Mouse (Mus musculus) myocyte (in vitro differentiated cells): ENCODE results near the gene Arhgef3. TPM values are rescaled to one million over a fixed set of nuclear protein-coding genes. Genes with fewer than 3 reads are reported as not detected.

ENCODE experiments used
- H3K27me3 ChIP-seq: one replicate; pipeline ENCODE4 v1.6.1; 2011; ENCODE audit not compliant: control insufficient read depth, insufficient read depth, insufficient read length
- H3K36me3 ChIP-seq: one replicate; pipeline ENCODE4 v1.6.1; 2011; ENCODE audit not compliant: control insufficient read depth, insufficient read depth
- H3K4me2 ChIP-seq: one replicate; pipeline ENCODE4 v1.6.1; 2011; ENCODE audit warnings: low read depth, control low read depth
- H3K4me3 ChIP-seq: one replicate; pipeline ENCODE4 v1.5.1; 2011; ENCODE audit warnings: mild to moderate bottlenecking, control low read depth, moderate library complexity
- H3K79me2 ChIP-seq: one replicate; pipeline ENCODE4 v1.6.1; 2011; ENCODE audit not compliant: control insufficient read depth, insufficient read depth
- H3ac ChIP-seq: one replicate; pipeline ENCODE4 v1.6.1; 2011; ENCODE audit not compliant: control insufficient read depth, insufficient read length
- CEBPB ChIP-seq: IDR thresholded peaks from 2 replicates; pipeline ENCODE4 v1.6.1; 2011; ENCODE audit warnings: mild to moderate bottlenecking, moderate library complexity; ENCODE audit not compliant: poor library complexity, insufficient read depth, severe bottlenecking
- E2F4 ChIP-seq: IDR thresholded peaks from one replicate; pipeline ENCODE4 v1.6.1; 2011; ENCODE audit warnings: mild to moderate bottlenecking, control low read depth, moderate library complexity; ENCODE audit not compliant: insufficient read depth
- MAX ChIP-seq: IDR thresholded peaks from one replicate; pipeline ENCODE4 v1.6.1; 2011; ENCODE audit warnings: low read depth, mild to moderate bottlenecking, control low read depth
- MYOD1 ChIP-seq, 3 experiments: IDR thresholded peaks; one replicate each; pipeline ENCODE4 v1.6.1; 2011; ENCODE audit warnings: control low read depth in 2 of 3, low read depth in 2 of 3, mild to moderate bottlenecking in 2 of 3, moderate library complexity in 1 of 3; ENCODE audit not compliant: insufficient read length in 2 of 3, control insufficient read depth in 1 of 3
- MYOG ChIP-seq, 3 experiments: IDR thresholded peaks; one replicate each; pipeline ENCODE4 v1.6.1; 2011; ENCODE audit warnings: control low read depth in 2 of 3, low read depth in 2 of 3, mild to moderate bottlenecking in 2 of 3; ENCODE audit not compliant: insufficient read length in 2 of 3, control insufficient read depth in 1 of 3, insufficient read depth in 1 of 3
- POLR2A ChIP-seq: IDR thresholded peaks from one replicate; pipeline ENCODE4 v1.6.1; 2011; ENCODE audit warnings: low read depth, mild to moderate bottlenecking, control low read depth, moderate library complexity; ENCODE audit not compliant: insufficient read length
- POLR2AphosphoS2 ChIP-seq: IDR thresholded peaks from one replicate; pipeline ENCODE4 v1.6.1; 2011; ENCODE audit warnings: low read depth, control low read depth; ENCODE audit not compliant: insufficient read length
- REST ChIP-seq: IDR thresholded peaks from one replicate; pipeline ENCODE4 v1.6.1; 2011; ENCODE audit warnings: mild to moderate bottlenecking, control low read depth, moderate library complexity; ENCODE audit not compliant: insufficient read depth, insufficient read length
- SRF ChIP-seq: IDR thresholded peaks from one replicate; pipeline ENCODE4 v1.6.1; 2011; ENCODE audit warnings: low read depth; ENCODE audit not compliant: control insufficient read depth, insufficient read length
- TCF12 ChIP-seq: IDR thresholded peaks from one replicate; pipeline ENCODE4 v1.6.1; 2011; ENCODE audit warnings: mild to moderate bottlenecking, control low read depth; ENCODE audit not compliant: poor library complexity, insufficient read depth, severe bottlenecking
- TCF3 ChIP-seq: IDR thresholded peaks from one replicate; pipeline ENCODE4 v1.6.1; 2011; ENCODE audit warnings: low read depth, control low read depth; ENCODE audit not compliant: insufficient read length
- USF1 ChIP-seq: IDR thresholded peaks from one replicate; pipeline ENCODE4 v1.6.1; 2011; ENCODE audit warnings: low read depth, mild to moderate bottlenecking, control low read depth, moderate library complexity
- polyA plus RNA-seq: library from polyadenylated mRNA; unstranded; fragments of >200 nt; fragmentation: generic; extraction: Trizol; gene quantifications from one replicate; pipeline ENCODE4 v1.2.1, GENCODE M21; 2012; ENCODE audit warnings: missing spikeins

Arhgef3 gene
- polyA plus RNA-seq, 1 experiment = 6.6 TPM

- H3K4me3 ChIP-seq = no peak overlapping the region
- H3K79me2 ChIP-seq = no peaks in the 10 kb centered on the region
- no peaks in the 10 kb centered on the region for H3K27me3 ChIP-seq
- no peak overlapping the region for H3ac ChIP-seq
- TF ChIP-seq USF1 = no peak
- no peak for TF ChIP-seq POLR2A
- TF ChIP-seq REST = no peak
- no peak for TF ChIP-seq MYOD1 (IDR thresholded peaks at IDR 0.05; ENCODE audit: control insufficient read depth in 1 of 3, insufficient read length in 2 of 3, low read depth in 2 of 3)
- no peak for TF ChIP-seq MYOG (IDR thresholded peaks at IDR 0.05; ENCODE audit: control insufficient read depth in 1 of 3, insufficient read depth in 1 of 3, insufficient read length in 2 of 3, low read depth in 2 of 3)
- no peak overlapping the region for H3K4me2 ChIP-seq
- no peaks in the 10 kb centered on the region for H3K36me3 ChIP-seq
Observed at GRCm38 (mm10) chr14:27166751-27167150, 52.1 kb downstream of the Arhgef3 start.

DNA sequence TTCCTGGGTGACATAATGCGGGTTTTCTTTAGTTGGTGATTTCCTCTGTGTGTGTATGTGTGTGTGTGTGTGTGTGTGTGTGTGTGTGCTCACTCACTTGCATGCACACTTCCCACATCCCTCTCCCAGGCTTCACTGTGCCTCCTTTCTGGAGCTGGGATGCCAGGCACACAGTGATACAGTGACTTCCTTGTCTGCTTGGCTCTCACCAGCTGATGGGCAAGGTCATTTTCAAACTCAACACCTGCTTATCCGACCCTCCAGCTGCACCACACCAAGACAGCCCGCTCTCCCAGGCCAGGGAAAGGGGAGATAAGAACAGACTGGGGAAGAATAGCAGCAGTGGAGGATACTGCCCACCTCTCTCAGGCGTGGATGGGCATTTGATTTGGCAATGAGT, 52.5 kb downstream of the Arhgef3 start:
- no peak overlapping the region for H3K4me2 ChIP-seq
- H3K27me3 ChIP-seq = no peaks in the 10 kb centered on the region
- no peak overlapping the region for H3ac ChIP-seq
- no peaks in the 10 kb centered on the region for H3K36me3 ChIP-seq
- H3K4me3 ChIP-seq = no peak overlapping the region
- H3K79me2 ChIP-seq = no peaks in the 10 kb centered on the region
- TF ChIP-seq MYOG (IDR thresholded peaks at IDR 0.05; ENCODE audit: control insufficient read depth in 1 of 3, insufficient read depth in 1 of 3, insufficient read length in 2 of 3, low read depth in 2 of 3) (peak in 1 of 3 experiments; percentile 21), MYOD1 (IDR thresholded peaks at IDR 0.05; ENCODE audit: control insufficient read depth in 1 of 3, insufficient read length in 2 of 3, low read depth in 2 of 3) (peak in 2 of 3 experiments; percentile 7 to 54), POLR2A (no peak)

- H3K4me2 ChIP-seq = no peak overlapping the region
- no peak overlapping the region for H3ac ChIP-seq
- no peaks in the 10 kb centered on the region for H3K79me2 ChIP-seq
- H3K27me3 ChIP-seq = no peaks in the 10 kb centered on the region
- TF ChIP-seq TCF12 (no peak), MYOD1 (IDR thresholded peaks at IDR 0.05; ENCODE audit: control insufficient read depth in 1 of 3, insufficient read length in 2 of 3, low read depth in 2 of 3) (no peak), CEBPB (no peak), POLR2AphosphoS2 (no peak), POLR2A (no peak), E2F4 (no peak), REST (no peak), TCF3 (no peak), SRF (no peak), MAX (no peak), MYOG (IDR thresholded peaks at IDR 0.05; ENCODE audit: control insufficient read depth in 1 of 3, insufficient read depth in 1 of 3, insufficient read length in 2 of 3, low read depth in 2 of 3) (no peak), USF1 (no peak)
- H3K36me3 ChIP-seq = no peaks in the 10 kb centered on the region
- no peak overlapping the region for H3K4me3 ChIP-seq
Observed at GRCm38 (mm10) chr14:27168387-27168786, 53.7 kb downstream of the Arhgef3 start.

DNA sequence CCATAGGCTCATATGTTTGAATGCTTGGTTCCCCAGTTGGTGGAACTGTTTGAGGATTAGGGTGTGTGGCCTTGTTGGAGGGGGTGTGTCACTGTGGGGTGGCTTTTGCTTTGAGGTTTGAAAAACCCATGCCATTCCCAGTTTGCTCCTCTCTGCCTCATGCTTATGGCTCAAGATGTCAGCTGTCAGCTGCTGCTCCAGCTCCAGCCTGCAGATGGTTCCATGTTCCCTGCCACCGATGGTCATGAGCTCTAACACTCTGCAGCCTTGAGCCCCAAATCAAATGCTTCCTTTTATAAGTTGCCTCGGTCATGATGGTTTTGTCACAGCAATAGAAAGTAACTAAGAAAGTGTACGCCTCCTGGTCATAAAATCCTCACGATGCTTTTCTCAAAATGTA, 54.6 kb downstream of the Arhgef3 start:
- Histone ChIP-seq H3K4me2 (no peak overlapping the region), H3K79me2 (no peaks in the 10 kb centered on the region), H3K27me3 (no peaks in the 10 kb centered on the region), H3ac (no peak overlapping the region), H3K4me3 (no peak overlapping the region), H3K36me3 (no peaks in the 10 kb centered on the region)
- TF ChIP-seq MYOG (IDR thresholded peaks at IDR 0.05; ENCODE audit: control insufficient read depth in 1 of 3, insufficient read depth in 1 of 3, insufficient read length in 2 of 3, low read depth in 2 of 3) (peak; percentile 38 to 86 (median 62)), POLR2A (no peak), TCF12 (peak; percentile 1), TCF3 (no peak), MAX (no peak), MYOD1 (IDR thresholded peaks at IDR 0.05; ENCODE audit: control insufficient read depth in 1 of 3, insufficient read length in 2 of 3, low read depth in 2 of 3) (peak in 2 of 3 experiments; percentile 78 to 82), E2F4 (no peak)

GRCm38 (mm10) chr14:27170421-27170820, 55.7 kb downstream of the Arhgef3 start:
- H3K27me3 ChIP-seq = no peaks in the 10 kb centered on the region
- TF ChIP-seq MAX (no peak), MYOG (IDR thresholded peaks at IDR 0.05; ENCODE audit: control insufficient read depth in 1 of 3, insufficient read depth in 1 of 3, insufficient read length in 2 of 3, low read depth in 2 of 3) (no peak), USF1 (no peak), SRF (no peak), E2F4 (no peak), REST (no peak), CEBPB (no peak), TCF3 (no peak), MYOD1 (IDR thresholded peaks at IDR 0.05; ENCODE audit: control insufficient read depth in 1 of 3, insufficient read length in 2 of 3, low read depth in 2 of 3) (no peak), POLR2AphosphoS2 (no peak), POLR2A (no peak)
- H3K79me2 ChIP-seq = no peaks in the 10 kb centered on the region
- H3K4me3 ChIP-seq = no peak overlapping the region
- H3ac ChIP-seq = no peak overlapping the region
- H3K4me2 ChIP-seq = no peak overlapping the region
- no peaks in the 10 kb centered on the region for H3K36me3 ChIP-seq
